Mouse (Mus musculus): ENCODE data around the gene Slc25a39.
"Not testable (repeated sequence)": the region's sequence is repeated elsewhere in the genome, so short reads cannot be mapped to it uniquely, and the experiment has no call there.

Gene Slc25a39

DNA sequence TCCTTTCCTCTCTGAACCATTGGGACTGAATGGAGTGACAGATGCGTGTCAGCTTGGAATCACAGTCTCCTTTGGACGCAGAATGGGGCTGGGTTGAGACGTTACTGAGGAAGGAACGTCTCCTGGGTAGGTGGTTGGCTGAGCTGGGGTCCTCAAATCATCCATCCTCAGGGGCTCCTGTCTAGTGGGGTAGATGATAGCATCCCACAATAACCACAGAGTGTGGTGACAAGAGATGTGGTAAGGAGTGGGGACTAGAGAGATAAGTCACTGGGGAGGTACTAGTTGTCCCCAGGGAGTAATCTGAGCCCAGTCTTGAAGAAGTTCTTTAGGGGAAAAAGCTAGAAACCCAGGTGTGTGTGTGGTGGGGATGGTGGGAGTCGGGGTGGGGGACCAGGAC is 39.4 kb downstream of the Slc25a39 start:
- DNase-seq: no peak

DNA sequence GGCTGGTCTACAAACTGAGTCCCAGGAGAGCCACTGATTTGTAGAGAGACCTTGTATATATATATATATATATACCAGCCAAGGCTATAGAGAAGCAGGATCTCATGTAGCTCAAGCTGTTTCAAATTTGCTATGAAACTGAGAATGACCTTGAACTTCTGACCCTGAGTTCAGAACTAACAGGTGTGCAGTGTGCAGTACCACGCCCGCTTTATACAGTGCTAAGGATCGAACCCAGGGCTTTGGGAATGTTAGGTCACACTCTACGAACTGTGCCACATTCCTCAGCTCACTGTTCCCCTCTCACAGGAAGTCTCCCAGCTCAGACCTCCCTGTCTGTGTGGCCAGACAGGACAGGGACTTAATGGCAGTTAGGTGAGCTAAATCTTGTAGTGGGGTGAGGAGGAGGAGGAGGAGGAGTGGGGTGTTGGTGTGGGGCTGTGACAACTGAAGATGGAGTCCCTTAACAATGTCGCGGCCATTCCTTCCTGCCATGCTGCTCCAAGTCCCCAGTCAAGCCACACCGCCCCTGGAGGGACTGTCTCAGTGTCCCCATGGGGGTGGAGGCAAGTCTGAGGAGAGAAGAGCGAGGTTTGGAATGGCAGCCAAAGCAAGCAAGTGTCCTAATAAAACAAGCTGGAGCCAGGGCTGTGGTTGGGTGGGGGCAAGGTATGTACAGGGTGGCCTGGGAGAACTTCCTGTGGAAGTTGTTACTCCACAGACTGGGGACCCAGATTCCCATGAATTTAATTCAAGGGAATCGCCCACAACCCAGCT is 40.1 kb downstream of the Slc25a39 start:
- no peak for DNase-seq

DNA sequence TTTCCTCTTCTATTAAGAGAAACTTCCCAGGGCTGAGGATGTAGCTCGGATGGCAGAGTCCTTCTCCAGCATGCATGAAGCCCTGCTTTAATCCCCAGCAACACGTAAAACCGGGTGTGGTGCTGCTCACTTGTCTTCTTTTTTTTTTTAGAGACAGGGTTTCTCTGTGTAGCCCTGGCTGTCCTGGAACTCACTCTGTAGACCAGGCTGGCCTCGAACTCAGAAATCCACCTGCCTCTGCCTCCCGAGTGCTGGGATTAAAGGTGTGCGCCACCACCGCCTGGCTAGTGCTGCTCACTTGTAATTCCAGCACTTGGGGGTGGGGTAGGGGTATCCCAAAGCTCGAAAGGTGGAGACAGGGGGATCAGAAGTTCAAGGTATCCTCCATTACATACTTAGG is 41.6 kb downstream of the Slc25a39 start, which contains the start of gene Slc4a1:
Slc4a1 (minus strand) TSS at position 101 of the 400 bp plus-strand sequence.
- DNase-seq: not testable (repeated sequence)

DNA sequence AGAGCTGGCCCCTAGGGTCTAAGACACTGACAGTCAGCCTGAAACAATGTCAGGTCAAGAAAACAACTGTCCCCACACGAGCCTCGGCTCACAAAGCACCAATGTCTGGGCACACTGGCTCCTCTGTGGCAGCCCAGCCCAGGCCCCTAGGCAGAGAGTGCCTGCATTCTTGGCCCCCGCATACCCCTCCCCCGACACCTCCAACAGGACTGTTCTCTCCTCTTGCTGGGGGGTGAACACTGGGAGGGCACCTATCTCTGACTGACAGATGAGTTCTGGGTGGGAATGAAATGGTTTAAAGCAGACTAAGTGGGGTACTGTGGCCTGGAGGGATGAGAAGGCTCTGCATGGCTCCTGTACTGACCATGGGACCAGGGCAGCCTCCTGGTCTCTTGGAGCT is 42.0 kb downstream of the Slc25a39 start:
- no peak for DNase-seq

DNA sequence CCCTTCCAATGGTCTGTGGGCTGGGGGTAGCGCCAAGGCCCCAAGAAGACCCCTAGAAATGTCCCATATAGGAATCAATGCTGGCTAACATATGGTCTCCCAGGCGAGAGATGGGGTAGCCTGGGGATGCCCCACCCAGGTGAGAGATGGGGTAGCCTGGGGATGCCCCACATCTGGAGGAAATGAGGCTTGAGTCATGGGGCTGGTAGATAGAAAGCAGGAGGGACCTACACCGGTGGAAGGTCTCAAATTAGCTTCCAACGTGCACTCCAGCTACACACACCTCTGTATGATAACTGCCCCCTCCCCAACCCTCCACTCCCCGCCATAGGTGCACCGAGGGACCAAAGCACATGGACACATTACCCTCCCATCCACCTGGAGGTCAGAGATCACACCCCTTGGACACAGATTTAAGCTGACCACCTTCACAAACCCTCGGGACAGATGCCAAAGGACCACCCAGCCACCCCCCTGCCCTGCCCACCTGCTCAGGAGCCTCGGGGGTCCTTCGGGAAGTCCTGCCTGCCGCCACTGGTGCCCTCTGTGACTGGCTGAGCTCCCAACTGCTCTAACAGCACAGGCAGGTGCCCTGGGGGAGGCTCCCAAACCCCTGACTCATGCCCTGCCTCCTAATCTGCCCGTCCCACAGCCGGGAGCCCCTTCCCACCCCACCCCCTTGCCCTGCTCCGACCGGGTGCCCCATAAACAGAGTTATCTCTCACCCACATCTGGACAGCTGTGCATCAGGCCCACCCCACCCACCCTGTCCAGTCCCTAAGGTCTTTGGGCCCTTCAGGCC is 43.0 kb downstream of the Slc25a39 start:
- DNase-seq: no peak

DNA sequence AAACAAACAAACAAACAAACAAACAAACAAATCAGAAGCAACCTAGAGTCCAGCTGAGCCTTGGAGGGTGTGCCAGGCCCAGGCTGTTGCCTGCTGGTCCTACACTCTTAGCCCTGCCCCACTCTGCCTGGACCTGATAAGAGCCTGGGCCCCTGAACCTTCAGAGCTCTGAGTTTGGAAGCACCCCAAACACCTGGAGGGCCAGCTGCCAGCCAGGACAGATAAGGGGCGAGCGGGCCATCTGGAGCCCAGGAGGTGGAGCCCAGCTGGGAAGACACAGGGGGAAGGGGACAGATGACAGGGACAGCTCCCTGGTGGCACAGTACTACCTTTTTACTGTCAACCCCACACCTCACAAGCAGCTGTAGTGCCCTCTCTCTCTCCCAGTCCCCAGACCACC is 44.1 kb downstream of the Slc25a39 start:
- DNase-seq: no peak

DNA sequence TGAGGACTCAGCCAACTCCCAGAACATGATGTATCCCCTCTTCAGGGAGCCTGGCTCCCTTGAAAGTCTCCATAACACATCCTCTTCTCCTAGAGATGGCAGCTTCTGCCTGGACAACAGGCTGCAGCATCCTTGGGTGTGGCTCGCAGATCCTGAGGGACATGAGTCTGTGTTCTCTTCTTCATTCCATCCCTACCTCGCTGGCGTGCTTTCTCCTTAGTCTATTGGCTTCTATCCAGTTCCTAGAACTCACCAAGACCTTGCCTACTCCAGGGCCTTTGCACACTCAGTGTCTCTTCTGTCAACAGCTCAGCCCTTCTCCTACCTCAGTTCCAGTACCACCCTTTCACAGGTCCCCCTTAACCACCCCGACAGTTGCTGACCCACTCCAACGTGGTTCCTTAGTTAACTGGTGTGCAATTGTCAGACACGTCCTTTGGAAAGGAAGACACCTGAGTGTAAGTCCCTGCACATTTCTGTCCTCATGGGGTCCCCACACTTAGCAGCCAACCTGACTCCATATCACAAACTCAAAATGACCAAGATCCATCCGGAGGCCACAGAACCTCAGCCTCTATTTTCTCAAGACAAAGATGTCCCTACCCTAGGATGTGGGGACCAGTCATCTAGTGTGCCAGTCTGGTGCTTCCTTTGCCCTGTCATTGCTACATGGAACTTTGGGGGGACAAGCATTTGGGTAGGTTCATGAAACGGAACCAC is 45.8 kb downstream of the Slc25a39 start:
- DNase-seq: no peak

DNA sequence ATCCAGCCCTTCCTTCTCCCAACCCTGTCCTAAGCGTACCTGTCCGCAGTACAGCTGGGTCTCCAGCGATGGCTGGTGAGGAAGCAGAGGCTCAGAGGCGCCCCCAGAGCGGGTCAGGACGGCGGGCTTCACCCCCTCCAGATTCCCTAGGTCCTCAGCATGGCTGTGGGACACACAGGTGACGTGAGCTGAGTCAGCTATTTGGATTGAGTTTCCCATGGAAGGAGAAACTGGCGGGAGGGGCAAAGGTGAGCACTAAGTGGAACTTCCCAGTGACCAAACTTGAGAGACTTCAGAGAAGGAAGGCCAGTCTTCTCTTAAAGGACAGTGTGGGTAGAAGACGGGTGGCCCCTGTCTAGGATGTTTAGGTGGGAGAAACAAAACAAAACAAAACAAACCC is 49.4 kb downstream of the Slc25a39 start:
- no peak for DNase-seq

DNA sequence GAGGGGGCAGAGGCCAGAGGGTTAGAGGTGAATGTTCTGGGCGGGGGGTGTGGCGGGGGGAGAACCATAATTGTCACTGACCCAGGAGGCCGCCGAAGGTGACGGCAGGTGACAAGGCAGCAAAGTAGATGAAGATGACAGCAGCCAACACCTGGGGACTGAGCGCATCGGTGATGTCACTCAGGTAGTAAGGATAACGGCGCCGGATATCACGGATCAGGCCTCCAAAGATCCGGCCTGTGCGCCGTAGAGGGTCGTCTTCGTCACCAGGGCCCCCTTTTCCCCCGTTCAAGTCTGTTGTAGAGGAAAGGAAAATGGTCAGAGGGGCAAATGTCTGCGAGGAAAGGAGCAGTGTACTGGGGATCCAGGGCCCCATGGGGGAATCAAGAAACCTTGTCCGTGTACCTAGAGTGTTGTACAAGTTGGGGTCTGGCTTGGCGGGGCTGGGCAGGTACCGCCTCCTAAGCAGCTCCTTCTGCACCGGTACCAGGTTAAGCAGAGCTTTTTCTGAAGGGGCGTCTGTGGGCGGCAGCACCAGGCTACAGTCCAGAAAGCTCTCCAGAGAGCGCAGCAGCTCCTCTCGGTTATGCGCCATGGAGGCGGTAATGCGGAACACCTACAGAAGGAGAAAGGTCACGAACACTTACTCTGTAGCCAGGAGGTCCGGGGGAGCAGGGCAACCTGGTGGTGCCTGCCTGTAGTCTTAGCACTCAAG is 51.0 kb downstream of the Slc25a39 start:
- no peak for DNase-seq

DNA sequence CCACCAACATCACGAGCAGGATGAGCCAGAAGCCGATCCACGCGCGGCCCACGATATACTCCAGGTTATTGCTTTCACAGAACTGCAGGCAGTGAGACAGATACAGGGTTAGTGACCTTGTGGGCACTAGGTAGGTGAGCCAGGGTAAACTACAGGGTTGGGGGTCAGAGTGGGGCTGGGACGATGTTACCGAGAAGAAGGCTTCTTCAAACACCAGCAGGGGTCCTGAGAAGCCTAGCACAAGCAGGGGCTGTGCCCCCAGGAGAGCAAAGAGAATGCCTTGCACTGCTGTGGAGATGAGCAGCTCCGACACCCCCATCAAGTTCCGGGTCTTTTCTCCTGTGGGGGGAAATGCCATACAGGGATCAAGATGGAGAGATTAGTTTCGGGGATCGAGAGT is 51.6 kb downstream of the Slc25a39 start:
- no peak for DNase-seq

DNA sequence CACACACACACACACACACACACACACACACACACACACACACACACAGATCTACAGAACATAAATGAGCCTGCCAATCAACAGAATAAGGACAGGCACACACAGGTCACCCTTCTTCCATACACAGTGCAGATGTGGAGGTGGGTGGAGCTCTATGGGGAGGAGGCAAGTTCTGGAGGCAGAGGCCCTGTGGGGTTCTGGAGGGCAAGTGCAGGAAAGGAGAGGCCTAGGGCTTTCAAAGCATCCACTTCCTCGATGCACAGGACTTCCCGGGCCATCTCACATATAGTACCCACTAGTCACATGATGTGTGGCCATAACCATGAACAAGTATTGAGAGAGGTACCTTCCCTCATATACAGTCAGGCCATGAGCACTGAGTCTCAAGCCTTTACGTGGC is 52.2 kb downstream of the Slc25a39 start:
- DNase-seq: no peak

DNA sequence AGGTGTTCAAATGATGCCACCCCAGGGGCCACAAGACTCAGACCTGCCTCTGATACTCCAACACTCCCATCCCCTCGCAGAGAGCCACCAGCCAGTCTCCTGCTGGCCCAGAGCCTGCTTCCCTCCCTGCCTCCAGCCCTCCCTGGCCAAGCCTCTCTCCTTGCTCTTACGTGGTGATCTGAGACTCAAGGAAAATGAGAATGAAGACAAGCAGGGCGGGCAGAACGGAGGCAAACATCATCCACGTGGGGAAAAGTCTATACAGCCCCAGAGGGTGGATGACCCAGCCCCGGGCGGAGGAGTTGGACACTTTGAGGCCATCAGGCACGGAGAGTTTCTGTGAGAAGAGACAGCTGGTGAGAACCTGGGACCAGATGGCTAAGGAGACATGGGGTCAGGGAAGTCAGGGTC is 54.7 kb downstream of the Slc25a39 start:
- no peak for DNase-seq
